Mouse (Mus musculus): ENCODE data around the gene Dnah17. TPM values are rescaled to one million over a fixed set of nuclear protein-coding genes. Genes with fewer than 3 reads are reported as not detected.

The Dnah17 gene
- total RNA-seq, 2 experiments from 2014 or later: 0.03 TPM; not detected in 1

GRCm38 (mm10) chr11:118088896-118089295, 41.5 kb downstream of the Dnah17 start:
- no peak for DNase-seq

GRCm38 (mm10) chr11:118085961-118086360, 44.5 kb downstream of the Dnah17 start:
- no peak for DNase-seq

GRCm38 (mm10) chr11:118085176-118085575, 45.3 kb downstream of the Dnah17 start:
- DNase-seq: no peak

GRCm38 (mm10) chr11:118084266-118084665, 46.2 kb downstream of the Dnah17 start:
- DNase-seq: no peak

GRCm38 (mm10) chr11:118083811-118084210, 46.6 kb downstream of the Dnah17 start:
- peak; percentile 61 to 79 for DNase-seq

GRCm38 (mm10) chr11:118082294-118082693, 48.1 kb downstream of the Dnah17 start:
- no peak for DNase-seq

- DNase-seq: no peak
Observed at GRCm38 (mm10) chr11:118079750-118080149, 50.7 kb downstream of the Dnah17 start.

- DNase-seq: no peak
Observed at GRCm38 (mm10) chr11:118076929-118077328, 53.5 kb downstream of the Dnah17 start.

- peak in 1 of 2 experiments; percentile 8 for DNase-seq
Observed at GRCm38 (mm10) chr11:118075035-118075522, 55.4 kb downstream of the Dnah17 start.

- no peak for DNase-seq
Observed at GRCm38 (mm10) chr11:118071227-118071912, 59.1 kb downstream of the Dnah17 start.

GRCm38 (mm10) chr11:118068812-118069332, 61.6 kb downstream of the Dnah17 start:
- DNase-seq: no peak

GRCm38 (mm10) chr11:118067588-118067987, 62.8 kb downstream of the Dnah17 start:
- DNase-seq: no peak

- DNase-seq: no peak
Observed at GRCm38 (mm10) chr11:118060038-118060437, 70.4 kb downstream of the Dnah17 start.

GRCm38 (mm10) chr11:118058872-118059271, 71.6 kb downstream of the Dnah17 start:
- DNase-seq: no peak

GRCm38 (mm10) chr11:118058367-118058766, 72.1 kb downstream of the Dnah17 start:
- DNase-seq: no peak

- peak in 1 of 2 experiments; percentile 16 for DNase-seq
Observed at GRCm38 (mm10) chr11:118050174-118050573, 80.3 kb downstream of the Dnah17 start.

- no peak for DNase-seq
Observed at GRCm38 (mm10) chr11:118049641-118050040, 80.8 kb downstream of the Dnah17 start.

- DNase-seq: peak; percentile 53 to 74
Observed at GRCm38 (mm10) chr11:118043293-118043907, 87.0 kb downstream of the Dnah17 start.

- DNase-seq: no peak
Observed at GRCm38 (mm10) chr11:118042791-118043190, 87.6 kb downstream of the Dnah17 start.

GRCm38 (mm10) chr11:118035068-118035467, 95.4 kb downstream of the Dnah17 start:
- no peak for DNase-seq

GRCm38 (mm10) chr11:118034395-118034794, 96.0 kb downstream of the Dnah17 start:
- no peak for DNase-seq

GRCm38 (mm10) chr11:118031134-118031533, 99.3 kb downstream of the Dnah17 start:
- no peak for DNase-seq

GRCm38 (mm10) chr11:118029170-118029569, 101.3 kb downstream of the Dnah17 start:
- no peak for DNase-seq

Data from adrenal gland, postnatal 36 days (tissue).